Mouse (Mus musculus) lung, postnatal 25 days (tissue): ENCODE results near the gene Rps6kb1.

ENCODE experiments used
- DNase-seq: peaks from one replicate; pipeline ENCODE4 v3.0.0; 2022; ENCODE audit warnings: low spot score

Gene Rps6kb1

DNA sequence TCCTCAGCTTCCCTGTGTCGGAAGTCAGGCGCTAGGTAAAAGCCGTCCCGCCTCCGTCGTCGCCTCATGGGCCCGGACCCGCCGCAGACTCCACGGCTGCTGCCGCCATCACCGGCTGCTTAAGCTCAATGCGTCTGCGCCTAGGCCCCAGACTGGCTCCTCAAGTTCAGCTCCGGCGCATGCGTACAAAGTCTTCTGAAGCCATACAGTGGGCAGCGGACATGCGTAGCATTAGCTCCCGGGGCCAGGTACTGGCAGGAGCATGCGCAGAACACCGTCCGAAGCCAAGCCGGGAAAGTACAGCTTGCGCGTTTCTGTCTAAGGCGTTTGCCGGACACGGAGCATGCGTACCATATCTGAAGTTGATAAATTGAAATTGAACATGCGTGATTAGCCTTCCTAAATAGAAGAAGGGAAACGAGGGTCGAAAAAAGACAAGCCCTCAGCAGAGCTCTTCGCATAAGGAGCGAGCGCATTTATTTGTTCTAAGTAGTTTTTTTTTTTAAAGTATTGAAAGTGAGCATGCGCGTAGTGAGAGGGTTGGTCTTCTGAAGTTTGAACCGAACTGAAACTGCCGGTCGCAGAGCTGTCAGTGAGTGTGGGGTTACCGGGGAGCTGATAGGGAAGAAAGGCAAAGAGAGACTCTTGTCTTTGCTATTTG, at the start of gene Rps6kb1, which contains the start of gene Tubd1:
Rps6kb1 (minus strand) TSS at position 167 of the 661 bp plus-strand sequence.
Tubd1 (plus strand) TSS at position 353 of the 661 bp plus-strand sequence.
- peak; percentile 100 for DNase-seq

DNA sequence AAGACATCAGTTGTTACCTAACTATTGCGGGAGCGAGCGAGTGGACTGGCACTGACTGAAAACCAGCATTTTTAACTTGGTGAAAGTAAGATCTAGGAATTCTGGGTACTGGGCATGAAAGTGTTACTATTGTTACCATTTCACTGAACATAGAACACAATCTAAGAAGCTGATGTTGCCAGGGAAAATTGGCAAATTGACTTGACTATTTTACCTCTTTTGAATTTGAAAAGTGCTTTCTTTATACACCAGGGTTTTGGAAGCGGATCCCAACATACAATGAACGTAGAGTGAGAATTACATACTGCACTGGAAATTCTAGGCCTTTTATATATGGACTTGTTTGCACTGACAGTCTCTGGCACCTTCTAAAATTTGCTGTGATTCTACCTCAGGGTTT, 48.8 kb upstream of the Rps6kb1 start:
- no peak for DNase-seq

DNA sequence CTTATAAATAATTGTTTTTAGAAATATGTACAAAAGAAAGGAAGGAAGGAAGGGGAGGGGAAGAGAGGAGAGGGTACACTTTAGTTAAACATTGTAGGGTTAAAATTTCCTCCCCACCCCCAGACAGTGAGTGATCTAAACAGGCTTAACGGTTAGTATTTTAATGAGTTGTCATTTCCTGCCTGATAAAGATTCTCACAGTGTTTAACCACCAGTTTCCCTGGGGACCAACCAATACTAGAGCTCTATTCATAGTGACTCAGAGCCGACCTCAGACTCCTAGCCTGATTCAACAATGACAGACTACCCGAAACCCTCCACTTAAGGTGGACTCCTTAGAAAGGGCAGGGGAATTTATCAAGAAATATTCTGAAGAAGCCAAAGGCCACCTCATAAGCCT, 48.4 kb upstream of the Rps6kb1 start:
- no peak for DNase-seq

GRCm38 (mm10) chr11:86591931-86592616, 47.5 kb upstream of the Rps6kb1 start:
- no peak for DNase-seq

- DNase-seq, result no peak
Measured at GRCm38 (mm10) chr11:86591301-86591845, 46.8 kb upstream of the Rps6kb1 start.

DNA sequence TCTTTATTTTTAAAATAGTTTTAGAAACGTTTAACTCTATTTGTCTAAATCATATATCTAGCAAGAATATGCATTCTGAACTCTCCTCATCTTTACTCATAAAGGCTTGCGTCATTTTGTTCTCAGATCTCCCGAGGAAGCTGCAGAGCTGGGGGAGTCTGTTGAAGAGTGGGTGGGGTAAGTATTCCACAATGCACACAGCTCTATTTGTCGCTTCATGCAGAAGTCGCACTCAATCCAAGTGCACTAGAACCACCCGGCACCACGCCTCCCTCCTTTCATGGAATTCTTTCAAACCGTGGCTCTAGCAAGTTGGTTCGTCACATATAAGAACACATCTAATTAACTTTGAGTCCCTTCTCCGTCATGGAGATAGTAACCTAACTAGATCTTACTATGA, 46.0 kb upstream of the Rps6kb1 start:
- peak; percentile 63 for DNase-seq

GRCm38 (mm10) chr11:86590066-86590465, 45.5 kb upstream of the Rps6kb1 start:
- no peak for DNase-seq

- DNase-seq, result no peak
Measured at GRCm38 (mm10) chr11:86588583-86589298, 44.1 kb upstream of the Rps6kb1 start.

GRCm38 (mm10) chr11:86587830-86588229, 43.2 kb upstream of the Rps6kb1 start:
- DNase-seq, result no peak

DNA sequence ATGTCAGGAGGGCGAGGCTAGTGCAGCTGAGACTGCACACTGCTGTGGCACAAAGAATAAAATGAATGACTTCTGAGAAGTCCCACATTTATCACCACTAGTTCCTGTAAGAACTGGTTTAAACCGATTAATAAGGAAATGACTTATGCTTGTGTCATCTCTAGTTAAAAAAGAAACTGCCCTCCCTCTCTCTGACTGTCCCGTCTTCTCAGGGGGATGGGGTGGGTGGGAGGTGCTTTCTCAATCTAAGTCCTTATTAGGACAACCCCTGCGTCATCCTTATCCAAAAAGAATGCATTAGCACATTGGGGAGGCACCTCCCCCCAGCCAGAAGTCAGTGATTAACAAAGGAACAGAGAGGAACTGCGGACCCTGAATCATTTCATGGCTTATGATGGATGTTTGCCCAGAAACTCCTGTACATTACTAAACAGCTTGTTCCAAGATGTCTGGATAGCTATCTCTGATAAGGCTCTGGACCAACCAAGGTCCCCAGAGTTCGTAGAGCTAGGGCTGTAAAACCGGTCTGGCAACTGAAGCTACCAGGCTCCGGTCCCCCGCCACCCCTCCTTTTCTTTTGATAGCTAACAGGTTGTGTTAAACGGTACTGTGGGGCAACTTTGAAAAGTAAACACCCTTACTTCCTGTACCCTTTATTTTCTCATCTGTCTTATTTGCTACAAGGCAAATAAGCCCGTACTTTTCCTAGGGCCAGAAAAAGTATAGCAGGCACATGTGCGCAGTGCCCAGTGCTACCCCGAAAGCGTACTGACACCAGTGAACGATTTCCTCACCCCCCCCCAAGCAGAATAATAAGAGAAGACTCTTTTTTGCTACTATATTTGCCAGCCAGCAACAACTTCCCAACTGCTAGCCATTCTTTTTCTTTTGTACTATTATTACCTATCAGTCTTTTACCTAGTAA, 42.5 kb upstream of the Rps6kb1 start:
- peak; percentile 91 for DNase-seq

DNA sequence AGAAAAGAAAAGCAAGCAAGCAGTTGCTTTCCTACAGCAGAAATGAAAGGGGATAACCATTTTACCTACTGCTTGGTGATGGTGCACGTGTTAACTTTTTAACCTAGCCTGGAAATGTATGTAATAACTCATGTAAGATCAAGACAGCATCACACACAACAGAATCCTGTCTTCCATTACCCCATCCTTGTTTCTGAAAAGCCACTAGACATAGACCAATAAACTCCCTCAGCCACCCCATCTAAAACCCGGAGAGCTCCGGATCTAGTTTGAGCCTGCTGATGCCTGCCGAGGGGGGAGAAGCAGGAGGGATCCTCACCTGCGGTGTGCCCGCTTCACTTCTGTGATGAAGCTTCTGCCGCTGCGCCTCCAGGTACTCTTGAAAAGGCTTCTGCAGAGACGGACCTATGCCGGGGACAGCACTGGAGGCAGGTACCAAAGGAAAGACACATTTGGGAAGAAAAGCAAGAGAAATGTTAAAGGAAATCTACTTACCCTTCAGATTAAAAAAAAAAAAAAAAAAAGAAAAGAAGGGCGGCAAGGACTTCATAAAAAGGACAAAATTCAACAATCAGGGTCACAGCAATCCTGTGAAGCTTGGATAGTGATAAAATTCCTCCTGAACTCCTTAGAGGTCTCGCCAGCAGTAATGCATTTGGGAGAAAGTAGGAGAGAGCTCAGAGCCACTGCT, 41.7 kb upstream of the Rps6kb1 start:
- no peak for DNase-seq

- DNase-seq, result no peak
Measured at GRCm38 (mm10) chr11:86585598-86585984, 41.0 kb upstream of the Rps6kb1 start.

DNA sequence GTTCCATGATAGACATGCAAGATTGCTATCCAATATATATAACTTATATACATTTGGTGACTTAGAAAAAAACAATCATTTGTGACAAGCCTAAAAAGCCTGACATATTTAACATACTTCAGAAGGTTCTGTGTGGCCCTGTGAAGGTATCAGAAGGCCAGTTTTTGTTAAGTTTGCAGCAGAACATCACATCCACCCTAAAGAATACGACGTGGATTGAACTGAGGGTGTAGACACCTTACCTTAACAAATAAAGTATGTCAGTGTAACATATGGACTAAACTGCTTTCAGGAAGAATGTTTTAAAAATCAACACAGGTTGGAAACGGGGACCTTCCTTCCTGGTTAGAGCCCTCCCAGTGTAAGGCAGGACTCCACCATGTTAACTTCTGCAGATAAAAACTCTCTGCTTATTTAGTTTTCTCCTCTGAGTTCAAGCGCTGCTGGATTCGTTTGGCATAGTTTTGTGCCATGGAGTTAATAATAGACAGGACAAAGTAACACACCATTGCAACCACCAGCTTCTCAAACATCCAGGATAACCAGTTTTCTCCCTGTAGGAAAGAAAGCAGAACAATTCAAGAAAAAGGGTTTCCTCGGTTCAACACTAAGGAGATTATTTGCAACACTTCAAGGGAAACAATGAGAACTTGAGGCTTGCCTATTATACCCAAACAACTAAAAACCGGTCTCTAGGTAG, 40.4 kb upstream of the Rps6kb1 start:
- no peak for DNase-seq

DNA sequence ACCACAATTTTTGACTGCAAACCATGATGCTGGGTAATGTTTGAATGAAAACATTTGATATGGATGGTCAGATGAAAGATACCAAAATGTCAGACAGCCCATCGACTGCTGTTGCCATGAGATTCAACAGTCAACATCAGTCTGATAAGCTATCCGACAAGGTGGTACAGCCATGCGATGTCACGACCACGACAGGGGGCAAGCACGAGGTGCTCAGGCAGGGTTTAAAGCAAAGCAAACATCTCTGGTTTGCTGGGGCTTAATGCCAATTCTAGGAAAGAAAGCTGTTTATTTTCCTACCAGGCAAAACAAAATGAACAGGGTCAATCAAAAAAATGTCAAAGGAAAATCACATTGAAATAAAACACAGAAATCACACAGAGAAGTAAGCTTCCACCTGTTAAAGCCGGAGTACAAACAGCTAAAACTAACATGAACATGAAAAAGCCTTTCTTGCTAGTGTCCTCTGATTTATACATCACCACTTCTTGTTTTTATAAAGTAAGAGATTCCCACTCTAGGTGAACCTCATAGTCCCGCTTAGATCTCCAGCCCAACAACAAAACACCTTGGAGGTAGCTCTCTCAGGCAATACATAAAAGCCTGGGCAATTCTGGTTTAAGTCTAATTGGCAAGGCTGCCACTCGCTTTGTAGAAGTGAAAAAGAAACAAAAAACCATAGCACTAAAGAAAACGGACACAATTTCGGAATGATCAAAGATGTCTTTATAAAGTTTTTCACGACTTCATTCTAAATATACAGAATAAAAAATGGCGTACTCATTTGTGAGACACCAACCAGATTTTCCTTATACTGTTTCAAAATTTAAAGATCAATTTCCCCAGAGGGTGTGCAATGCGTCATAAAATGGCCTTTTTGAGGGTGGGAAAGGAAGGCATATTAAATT, 39.6 kb upstream of the Rps6kb1 start:
- no peak for DNase-seq

DNA sequence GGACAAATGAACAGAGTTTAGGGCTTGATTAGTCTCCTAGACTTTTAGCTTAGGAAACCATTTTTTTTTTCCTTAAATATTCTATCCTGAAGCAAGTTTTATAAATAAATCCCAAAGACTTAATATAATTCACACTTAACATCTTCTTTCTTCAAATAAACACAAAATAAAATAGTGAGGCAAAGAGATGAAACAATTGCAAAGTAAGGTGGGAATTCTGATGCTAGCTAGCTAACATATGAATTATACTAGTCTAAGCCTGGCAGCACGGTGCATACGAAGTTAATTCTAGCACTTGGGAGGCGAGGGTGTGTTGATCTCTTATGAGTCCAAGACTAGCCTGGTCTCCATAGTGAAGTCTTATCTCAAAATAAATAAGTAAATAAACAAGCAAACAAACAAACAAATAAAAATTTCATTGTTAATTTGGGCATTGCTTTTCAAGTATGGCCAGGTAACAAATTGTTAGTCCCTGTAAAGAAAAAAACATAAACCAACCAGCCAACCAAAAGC, 38.8 kb upstream of the Rps6kb1 start:
- DNase-seq, result no peak

- DNase-seq, result no peak
Measured at GRCm38 (mm10) chr11:86582543-86583260, 38.1 kb upstream of the Rps6kb1 start.

GRCm38 (mm10) chr11:86581943-86582542, 37.4 kb upstream of the Rps6kb1 start:
- DNase-seq, result no peak

DNA sequence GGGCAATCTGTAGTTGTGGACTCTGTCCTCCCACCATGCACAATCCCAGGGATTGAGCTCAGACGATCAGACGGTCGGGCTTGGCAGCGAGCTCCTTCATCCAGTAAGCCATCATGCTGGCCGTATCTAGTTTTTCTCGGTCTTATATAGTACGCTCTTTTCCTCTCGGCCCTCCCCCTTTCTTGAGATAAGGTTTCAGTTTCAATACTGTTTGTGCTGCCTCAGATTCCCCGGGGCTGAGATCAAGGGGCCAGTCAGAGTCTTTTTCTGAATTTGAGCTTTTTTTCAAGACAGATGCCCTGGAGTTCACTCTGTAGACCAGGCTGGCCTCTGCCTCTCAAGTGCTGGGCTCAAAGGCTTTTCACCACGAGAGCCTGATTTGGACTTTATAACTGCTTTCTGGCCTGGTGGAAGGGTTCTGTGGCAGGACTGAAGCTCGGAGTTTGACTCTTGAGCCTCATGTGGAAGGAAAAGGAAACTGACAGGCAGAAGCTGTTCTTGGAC, 36.7 kb upstream of the Rps6kb1 start:
- DNase-seq, result peak; percentile 68
